Mouse (Mus musculus) heart, adult 2 months (tissue): ENCODE results near the gene Cd160.

Source experiments
- CTCF ChIP-seq: fragments of 200-600 bp; IDR thresholded peaks from 2 replicates; pipeline ENCODE4 v1.8.1; 2022; ENCODE audit warnings: antibody characterized with exemption, mild to moderate bottlenecking, moderate library complexity
- EP300 ChIP-seq: fragments of 200-500 bp; IDR thresholded peaks from 2 replicates; pipeline ENCODE4 v1.6.1; 2011; ENCODE audit warnings: low read depth, low read length, control low read depth; ENCODE audit not compliant: insufficient read depth

GRCm38 (mm10) chr3:96872501-96872900 is 43.4 kb upstream of the Cd160 start:
- TF ChIP-seq CTCF (no peak), EP300 (no peak)
